ENCODE assay signal across 8 mouse cellular contexts in genomic region chr13:25055873-25056667, GRCm38 (mm10). TPM values are rescaled to one million over a fixed set of nuclear protein-coding genes. Genes with fewer than 3 reads are reported as not detected.
A peak's percentile ranks its signal among the peaks of the same experiment; 100 is the strongest.
DNase-seq lines count a peak whose midpoint lies in the region; ATAC-seq lines count a peak whose summit lies in the region.

TSS of gene Dcdc2a (plus strand) at chr13:25056004.

- intact Hi-C loops in heart, postnatal 25 days (cut with DNase I): no loop called here

- DNase-seq in heart, postnatal 25 days (ENCODE audit: low spot score): no peak
- peak; percentile 26 for DNase-seq in adrenal gland, postnatal 14 days
- DNase-seq in forebrain, embryonic 11.5 days (ENCODE audit: low spot score): peak; percentile 65
- peak; percentile 33 to 40 for DNase-seq in kidney, adult 8-10 months
- no peak for DNase-seq in gastrocnemius, postnatal 4 days (ENCODE audit: low spot score in 2 of 2)

- peak within 1 kb of the TSS; percentile 52; the same call in 1 of the 2 replicates for H3K9ac ChIP-seq in heart, embryonic 12.5 days
- peak within 1 kb of the TSS; percentile 55 for H3K9ac ChIP-seq in forebrain, embryonic 11.5 days (ENCODE audit: low read length)
- H3K9ac ChIP-seq in liver, embryonic 15.5 days: no peak within 1 kb of the TSS
- peak within 1 kb of the TSS; percentile 61 for H3K9ac ChIP-seq in neural tube, embryonic 13.5 days

- H3K9me3 ChIP-seq in heart, embryonic 12.5 days (replicated peaks): peaks cover 11% of the 10 kb centered on the region
- no peaks in the 10 kb centered on the region for H3K9me3 ChIP-seq in forebrain, embryonic 11.5 days (ENCODE audit: control insufficient read depth, low read length)
- H3K9me3 ChIP-seq in liver, embryonic 15.5 days (replicated peaks): no peaks in the 10 kb centered on the region
- no peaks in the 10 kb centered on the region for H3K9me3 ChIP-seq in neural tube, embryonic 13.5 days

- WGBS in heart, embryonic 12.5 days: 5% methylated on average over 63 of the region's 63 CpGs
- WGBS in forebrain, embryonic 11.5 days: 4% methylated on average over 63 of the region's 63 CpGs
- 5% methylated on average over 63 of the region's 63 CpGs for WGBS in liver, embryonic 15.5 days (ENCODE audit: insufficient replicate concordance)
- 3% methylated on average over 63 of the region's 63 CpGs for WGBS in neural tube, embryonic 13.5 days

- H3K4me2 ChIP-seq in heart, embryonic 12.5 days: peak within 1 kb of the TSS; percentile 99
- H3K4me2 ChIP-seq in forebrain, embryonic 11.5 days (ENCODE audit: low read depth, low read length, severe bottlenecking): peak within 1 kb of the TSS; percentile 88
- H3K4me2 ChIP-seq in liver, embryonic 15.5 days: peak within 1 kb of the TSS; percentile 64
- peak within 1 kb of the TSS; percentile 98 for H3K4me2 ChIP-seq in neural tube, embryonic 13.5 days

- H3K4me1 ChIP-seq in heart, embryonic 12.5 days (replicated peaks): peaks cover 13% of the 10 kb centered on the region
- 0 out of 2 replicates have a peak, but pooled peaks cover 3% of the 10 kb centered on the region for H3K4me1 ChIP-seq in forebrain, embryonic 11.5 days (replicated peaks; ENCODE audit: control insufficient read depth, insufficient read depth, low read length)
- H3K4me1 ChIP-seq in liver, embryonic 15.5 days (replicated peaks): 0 out of 2 replicates have a peak, but pooled peaks cover 11% of the 10 kb centered on the region
- H3K4me1 ChIP-seq in neural tube, embryonic 13.5 days (replicated peaks): peaks cover 18% of the 10 kb centered on the region

- ATAC-seq in heart, embryonic 12.5 days (ENCODE audit: insufficient number of reproducible peaks, low FRiP score): 0 out of 2 replicates have a peak, but pooled peaks have one; percentile 39
- peak; percentile 72 for ATAC-seq in forebrain, embryonic 11.5 days (replicated peaks; ENCODE audit: low FRiP score)
- ATAC-seq in liver, embryonic 15.5 days (ENCODE audit: insufficient read depth): no peak
- peak; percentile 83 for ATAC-seq in neural tube, embryonic 13.5 days (ENCODE audit: low read depth)

- no peak within 1 kb of the TSS for H3K27ac ChIP-seq in heart, embryonic 12.5 days (ENCODE audit: poor library complexity, severe bottlenecking)
- no peak within 1 kb of the TSS for H3K27ac ChIP-seq in forebrain, embryonic 11.5 days (ENCODE audit: low read depth, low read length)
- H3K27ac ChIP-seq in liver, embryonic 15.5 days (replicated peaks): no peak within 1 kb of the TSS
- no peak within 1 kb of the TSS for H3K27ac ChIP-seq in neural tube, embryonic 13.5 days (replicated peaks)

- H3K27me3 ChIP-seq in heart, embryonic 12.5 days (replicated peaks): peaks cover 32% of the 10 kb centered on the region
- H3K27me3 ChIP-seq in forebrain, embryonic 11.5 days (ENCODE audit: control insufficient read depth, insufficient read depth, low read length): peaks cover 21% of the 10 kb centered on the region
- peaks cover 48% of the 10 kb centered on the region for H3K27me3 ChIP-seq in liver, embryonic 15.5 days
- H3K27me3 ChIP-seq in neural tube, embryonic 13.5 days: peaks cover 52% of the 10 kb centered on the region

- H3K36me3 ChIP-seq in heart, embryonic 12.5 days: no peaks in the 10 kb centered on the region
- H3K36me3 ChIP-seq in forebrain, embryonic 11.5 days (ENCODE audit: control insufficient read depth, insufficient read depth, low read length): no peaks in the 10 kb centered on the region
- no peaks in the 10 kb centered on the region for H3K36me3 ChIP-seq in liver, embryonic 15.5 days (replicated peaks)
- no peaks in the 10 kb centered on the region for H3K36me3 ChIP-seq in neural tube, embryonic 13.5 days

- peak within 1 kb of the TSS; percentile 51 for H3K4me3 ChIP-seq in heart, embryonic 12.5 days
- H3K4me3 ChIP-seq in forebrain, embryonic 11.5 days (ENCODE audit: low read depth, low read length): peak within 1 kb of the TSS; percentile 45
- H3K4me3 ChIP-seq in liver, embryonic 15.5 days (replicated peaks): peak within 1 kb of the TSS; percentile 41
- H3K4me3 ChIP-seq in neural tube, embryonic 13.5 days: peak within 1 kb of the TSS; percentile 55

RNA-seq across cellular contexts. Expression of gene Dcdc2a, which starts in this region (rescaled TPM):
- polyA plus RNA-seq in heart, embryonic 12.5 days (2016; fragmentation: Nextera tagmentation; extraction: Ambion mirVana): 1.0 and 1.4 TPM in 2 replicates
- not detected for total RNA-seq in heart, postnatal 25 days (2021)
- 0.04 and 0.33 TPM in 2 replicates for total RNA-seq in adrenal gland, postnatal 14 days (2021)
- polyA plus RNA-seq in forebrain, embryonic 11.5 days (2014; fragmentation: Nextera tagmentation; extraction: Ambion mirVana): 1.1 and 1.4 TPM in 2 replicates
- polyA plus RNA-seq in liver, embryonic 15.5 days (2015; fragmentation: Nextera tagmentation; extraction: Ambion mirVana): 0.09 and 0.78 TPM in 2 replicates
- 0.82 and 1.8 TPM in 2 replicates for polyA plus RNA-seq in neural tube, embryonic 13.5 days (2015; fragmentation: Nextera tagmentation; extraction: Ambion mirVana)
- total RNA-seq in gastrocnemius, postnatal 4 days (2021): under 1 TPM; 0.07 to 0.18 TPM

Comparison
In these comparisons a context has a peak if more than half of its experiments do, and no peak if none do; other contexts are left out.
1. Peak in DNase-seq in adrenal gland, postnatal 14 days; RNA of the gene not detected or under 1 TPM.
2. DNase-seq: peak in forebrain, embryonic 11.5 days (single experiment) and kidney, adult 8-10 months (2 of 2); none in heart, postnatal 25 days (single experiment) and gastrocnemius, postnatal 4 days (0 of 2).
3. Peak in every context shown above with its lines, with median percentiles within 50 percentile points of each other: H3K4me2 ChIP-seq and H3K4me3 ChIP-seq.